Mouse (Mus musculus): ENCODE data around the gene Tec. TPM values are rescaled to one million over a fixed set of nuclear protein-coding genes. Genes with fewer than 3 reads are reported as not detected.

Tec gene
- polyA plus RNA-seq, 1 experiment from 2014 or later, result 10.0 TPM

DNA sequence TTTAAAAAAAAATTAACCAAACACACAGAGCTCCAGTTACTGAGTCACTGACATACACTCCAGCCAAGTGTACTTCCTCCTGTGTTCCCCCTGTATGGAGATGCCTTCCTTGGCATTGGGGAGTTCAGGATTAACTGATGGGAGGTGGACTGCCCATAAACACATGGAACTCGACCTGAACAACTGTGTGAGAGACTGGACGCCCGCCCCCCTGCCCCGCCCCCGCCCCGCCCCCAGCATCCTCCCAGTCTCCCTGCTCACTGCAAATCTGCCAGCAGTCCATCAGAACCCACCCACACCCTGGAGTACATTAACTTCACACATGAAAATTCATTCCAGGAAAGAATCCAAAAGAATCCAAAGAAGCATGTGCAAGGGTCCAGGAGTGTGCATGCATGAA is 76.5 kb downstream of the Tec start:
- Histone ChIP-seq H3K27ac (replicated peaks) (no peak overlapping the region), H3K9me3 (no peaks in the 10 kb centered on the region), H3K4me2 (no peak overlapping the region), H3K4me3 (no peak overlapping the region), H3K4me1 (replicated peaks) (peaks cover 3% of the 10 kb centered on the region; the same call in 1 of the 2 replicates), H3K27me3 (no peaks in the 10 kb centered on the region; the same call in 1 of the 2 replicates), H3K36me3 (no peaks in the 10 kb centered on the region), H3K9ac (no peak overlapping the region)
- 14% methylated on average over 6 of the region's 6 CpGs for WGBS
- no peak for ATAC-seq (ENCODE audit: low read depth)

DNA sequence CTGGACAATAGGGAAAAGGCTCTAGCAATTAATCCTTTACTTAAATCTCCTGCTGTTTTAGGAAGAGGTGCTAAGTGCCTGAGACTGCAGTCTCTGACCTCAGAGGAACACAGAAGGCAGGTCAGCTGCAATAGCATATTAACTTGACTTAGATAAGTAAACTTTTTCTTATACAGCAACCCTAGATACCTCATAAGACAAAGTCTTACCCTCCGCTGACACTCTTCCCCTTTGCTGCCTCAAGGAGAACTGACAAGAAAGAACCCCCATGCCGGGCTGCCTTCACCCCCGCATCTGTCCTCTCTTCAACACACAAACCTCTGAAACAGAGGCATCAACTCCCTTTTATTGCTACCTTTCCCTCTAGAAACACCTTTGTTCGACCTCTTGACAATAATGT is 76.9 kb downstream of the Tec start:
- H3K9me3 ChIP-seq, result no peaks in the 10 kb centered on the region
- H3K4me2 ChIP-seq, result no peak overlapping the region
- no peak for ATAC-seq (ENCODE audit: low read depth)
- H3K9ac ChIP-seq, result no peak overlapping the region
- H3K27me3 ChIP-seq, result no peaks in the 10 kb centered on the region; the same call in 1 of the 2 replicates
- no peak overlapping the region for H3K27ac ChIP-seq (replicated peaks)
- H3K4me3 ChIP-seq, result no peak overlapping the region
- 36% methylated on average over 4 of the region's 4 CpGs for WGBS
- H3K4me1 ChIP-seq (replicated peaks), result peaks cover 3% of the 10 kb centered on the region; the same call in 1 of the 2 replicates
- H3K36me3 ChIP-seq, result no peaks in the 10 kb centered on the region

DNA sequence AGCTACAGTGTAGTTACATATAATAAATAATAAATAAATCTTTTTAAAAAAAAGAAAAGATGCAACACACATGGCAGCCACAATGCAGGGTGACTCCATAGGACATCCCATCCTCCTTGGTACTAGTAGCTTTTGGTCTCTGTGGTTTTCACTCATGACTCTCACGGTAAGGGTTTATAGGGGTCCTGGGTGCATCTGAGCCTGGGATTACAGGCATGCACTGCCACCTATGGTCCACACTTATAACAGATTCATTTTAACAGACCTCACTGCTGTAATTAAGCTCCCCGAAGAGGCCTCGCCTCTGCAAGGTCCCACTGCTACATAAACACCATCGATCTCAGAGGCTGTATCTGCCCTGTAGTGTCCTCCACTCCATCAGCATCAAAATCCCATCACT is 82.8 kb downstream of the Tec start:
- no peak overlapping the region for H3K9ac ChIP-seq
- no peak for ATAC-seq (ENCODE audit: low read depth)
- no peak overlapping the region for H3K4me3 ChIP-seq
- H3K9me3 ChIP-seq, result no peaks in the 10 kb centered on the region
- no peak overlapping the region for H3K4me2 ChIP-seq
- no peaks in the 10 kb centered on the region for H3K36me3 ChIP-seq
- no peaks in the 10 kb centered on the region for H3K4me1 ChIP-seq (replicated peaks)
- 65% methylated on average over 4 of the region's 4 CpGs for WGBS
- H3K27me3 ChIP-seq, result no peaks in the 10 kb centered on the region
- no peak overlapping the region for H3K27ac ChIP-seq (replicated peaks)

DNA sequence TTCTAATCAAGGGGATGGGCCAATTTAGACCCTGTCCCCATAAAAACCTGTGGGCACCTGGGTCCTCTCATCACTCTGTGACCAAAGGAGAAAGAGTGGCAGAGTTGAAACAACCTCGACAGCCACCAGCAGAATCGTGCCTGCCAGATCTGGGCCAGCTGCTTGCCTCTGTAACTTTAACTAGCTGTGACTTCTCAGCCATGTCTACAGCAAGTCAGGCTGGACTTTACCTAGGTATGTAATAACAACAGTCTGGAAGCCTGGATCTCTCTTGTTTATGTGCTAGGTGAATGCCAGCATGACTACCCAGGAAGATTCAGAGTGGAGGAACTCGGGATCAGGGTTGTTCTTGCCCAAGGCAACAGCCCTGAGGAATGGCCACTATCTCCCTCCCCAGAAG is 83.6 kb downstream of the Tec start:
- H3K4me1 ChIP-seq (replicated peaks), result no peaks in the 10 kb centered on the region
- no peak overlapping the region for H3K27ac ChIP-seq (replicated peaks)
- H3K9me3 ChIP-seq, result no peaks in the 10 kb centered on the region
- no peak overlapping the region for H3K9ac ChIP-seq
- H3K36me3 ChIP-seq, result no peaks in the 10 kb centered on the region
- no peak overlapping the region for H3K4me2 ChIP-seq
- 81% methylated on average over 3 of the region's 3 CpGs for WGBS
- H3K27me3 ChIP-seq, result no peaks in the 10 kb centered on the region
- no peak for ATAC-seq (ENCODE audit: low read depth)
- no peak overlapping the region for H3K4me3 ChIP-seq

DNA sequence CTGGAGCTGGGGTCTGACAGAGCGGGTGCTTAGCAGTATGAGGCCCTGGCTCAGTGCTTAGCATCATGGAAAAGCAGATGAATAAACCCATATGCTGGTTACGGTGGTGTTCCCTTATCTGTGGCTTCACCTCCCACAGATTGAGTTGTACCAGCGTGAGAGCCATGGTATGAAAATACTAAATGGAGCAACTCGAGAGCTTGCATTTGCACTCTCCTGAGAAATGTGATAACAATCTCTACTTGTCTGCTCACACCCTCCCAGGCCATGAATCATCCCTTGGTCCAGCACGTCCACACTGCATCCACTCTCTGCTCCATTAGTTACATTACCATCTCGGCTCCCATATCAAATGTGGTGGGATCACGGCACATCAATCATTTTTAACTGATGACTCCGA is 84.3 kb downstream of the Tec start:
- no peaks in the 10 kb centered on the region for H3K27me3 ChIP-seq
- H3K9me3 ChIP-seq, result no peaks in the 10 kb centered on the region
- H3K4me1 ChIP-seq (replicated peaks), result no peaks in the 10 kb centered on the region
- 78% methylated on average over 8 of the region's 8 CpGs for WGBS
- H3K4me3 ChIP-seq, result no peak overlapping the region
- ATAC-seq (ENCODE audit: low read depth), result no peak
- no peak overlapping the region for H3K9ac ChIP-seq
- no peak overlapping the region for H3K27ac ChIP-seq (replicated peaks)
- H3K36me3 ChIP-seq, result no peaks in the 10 kb centered on the region
- no peak overlapping the region for H3K4me2 ChIP-seq

DNA sequence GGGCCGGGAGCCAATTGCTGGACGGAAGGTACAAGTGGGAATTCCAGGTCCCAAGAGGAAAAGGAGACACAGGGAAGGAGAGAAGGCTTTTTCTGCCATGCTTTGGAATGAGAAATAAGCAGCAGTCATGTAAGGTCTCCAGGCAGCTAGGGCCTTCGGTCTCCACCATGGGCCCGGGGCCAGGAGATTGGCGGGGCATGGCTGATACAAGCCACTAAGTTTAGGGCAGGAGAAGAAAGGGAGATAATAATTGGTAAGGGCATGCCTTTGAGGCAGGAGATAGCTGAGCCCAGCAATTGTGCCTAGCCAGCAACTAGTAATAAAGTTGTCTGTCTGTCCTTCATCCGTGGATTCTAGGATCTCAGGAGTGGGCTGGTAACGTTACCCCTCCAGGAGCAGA is 85.2 kb downstream of the Tec start:
- no peak for ATAC-seq (ENCODE audit: low read depth)
- Histone ChIP-seq H3K27me3 (no peaks in the 10 kb centered on the region), H3K9ac (no peak overlapping the region), H3K9me3 (no peaks in the 10 kb centered on the region), H3K4me3 (no peak overlapping the region), H3K36me3 (no peaks in the 10 kb centered on the region), H3K4me2 (no peak overlapping the region), H3K27ac (replicated peaks) (no peak overlapping the region), H3K4me1 (replicated peaks) (no peaks in the 10 kb centered on the region)
- 95% methylated on average over 7 of the region's 7 CpGs for WGBS

DNA sequence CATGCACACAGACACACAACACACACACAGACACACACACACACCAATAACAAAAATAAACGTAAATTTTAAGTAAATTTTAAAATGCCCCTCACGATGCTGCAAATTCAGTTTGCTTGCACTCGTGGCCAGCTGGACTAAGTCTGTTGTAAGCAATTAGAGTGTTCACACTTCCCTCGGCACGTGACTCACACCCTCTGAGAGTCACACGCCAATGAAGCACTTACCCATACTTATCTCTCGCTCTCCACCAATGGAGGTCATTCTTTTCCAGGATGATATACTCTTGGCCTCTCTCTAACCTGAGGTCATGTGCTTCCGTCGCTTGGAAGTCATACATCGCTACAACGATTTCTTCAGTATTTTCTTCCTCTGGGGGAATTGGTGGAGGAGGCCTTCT is 86.5 kb downstream of the Tec start:
- no peaks in the 10 kb centered on the region for H3K36me3 ChIP-seq
- H3K9ac ChIP-seq, result no peak overlapping the region
- H3K27ac ChIP-seq (replicated peaks), result no peak overlapping the region
- ATAC-seq (ENCODE audit: low read depth), result no peak
- H3K4me1 ChIP-seq (replicated peaks), result no peaks in the 10 kb centered on the region
- no peak overlapping the region for H3K4me3 ChIP-seq
- no peaks in the 10 kb centered on the region for H3K27me3 ChIP-seq
- H3K9me3 ChIP-seq, result no peaks in the 10 kb centered on the region
- 83% methylated on average over 11 of the region's 11 CpGs for WGBS
- no peak overlapping the region for H3K4me2 ChIP-seq

DNA sequence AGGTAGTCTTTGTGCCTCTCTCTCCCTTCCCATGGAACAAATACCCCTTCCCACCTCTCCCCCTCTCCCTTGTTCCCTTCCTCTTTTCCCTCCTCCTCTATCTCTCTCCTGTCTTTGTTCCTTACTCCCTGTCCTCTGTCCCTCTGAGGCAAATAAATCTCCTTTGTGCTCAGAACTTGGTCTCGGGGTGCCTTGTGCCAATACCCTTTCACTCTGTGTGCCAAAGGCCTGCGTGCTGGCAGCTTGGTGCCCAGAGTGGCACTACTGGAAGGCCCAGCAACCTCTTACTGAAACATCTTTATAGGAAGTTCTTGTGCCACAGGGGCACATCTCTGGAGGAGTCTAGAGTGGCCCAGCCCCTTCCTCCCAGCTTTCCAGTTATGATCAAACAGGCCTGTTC is 91.7 kb downstream of the Tec start:
- Histone ChIP-seq H3K9me3 (no peaks in the 10 kb centered on the region), H3K36me3 (no peaks in the 10 kb centered on the region), H3K4me1 (replicated peaks) (no peaks in the 10 kb centered on the region), H3K4me2 (no peak overlapping the region), H3K4me3 (no peak overlapping the region), H3K9ac (no peak overlapping the region), H3K27ac (replicated peaks) (no peak overlapping the region), H3K27me3 (no peaks in the 10 kb centered on the region)
- ATAC-seq (ENCODE audit: low read depth), result no peak
- WGBS, result 64% methylated on average over 2 of the region's 2 CpGs

DNA sequence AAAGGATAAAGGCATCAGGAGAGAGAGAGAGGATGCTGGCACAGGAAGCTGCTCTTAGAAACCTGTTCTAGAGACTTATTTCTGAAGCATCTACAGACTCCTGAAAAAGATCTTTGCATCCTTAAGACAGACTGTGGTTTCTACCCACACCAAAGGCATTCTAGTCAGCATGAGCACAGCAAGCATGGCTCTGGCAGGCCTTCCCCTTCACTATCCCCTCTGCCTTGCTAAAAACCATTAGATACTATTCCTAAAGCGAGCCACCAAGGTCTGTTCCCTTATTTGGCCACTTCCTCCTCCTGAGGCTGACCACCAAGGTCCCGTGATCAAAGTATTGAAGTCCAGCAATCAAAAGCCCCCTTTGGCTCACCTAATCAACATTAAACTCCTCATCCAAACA is 92.2 kb downstream of the Tec start:
- 85% methylated on average over 2 of the region's 2 CpGs for WGBS
- 0 out of 2 replicates have a peak, but pooled peaks cover 3% of the 10 kb centered on the region for H3K4me1 ChIP-seq (replicated peaks)
- ATAC-seq (ENCODE audit: low read depth), result no peak

DNA sequence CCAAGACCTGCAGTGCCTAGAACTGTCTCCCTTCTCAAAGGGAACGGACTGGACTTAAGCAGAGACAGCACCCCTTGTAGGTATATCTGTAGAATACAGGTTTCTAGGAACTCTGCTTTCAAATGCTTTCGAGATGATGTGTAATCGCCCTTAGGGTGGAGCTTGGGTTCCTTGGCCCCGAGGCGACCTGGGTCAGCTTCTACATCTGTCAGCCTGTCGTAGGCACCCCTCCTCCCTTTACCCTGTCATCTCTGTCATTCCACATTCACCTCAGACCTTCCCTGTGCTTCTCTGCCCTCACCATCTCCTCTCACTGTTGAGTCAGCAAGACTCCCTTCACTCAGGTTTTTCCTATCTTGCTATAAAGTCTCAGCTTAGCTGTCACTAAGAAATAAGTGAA is 98.4 kb downstream of the Tec start:
- 0 out of 2 replicates have a peak, but pooled peaks cover 3% of the 10 kb centered on the region for H3K4me1 ChIP-seq (replicated peaks)
- no peak overlapping the region for H3K4me2 ChIP-seq
- H3K36me3 ChIP-seq, result no peaks in the 10 kb centered on the region
- H3K27me3 ChIP-seq, result no peaks in the 10 kb centered on the region
- H3K4me3 ChIP-seq, result no peak overlapping the region
- ATAC-seq (ENCODE audit: low read depth), result no peak
- WGBS, result 75% methylated on average over 6 of the region's 6 CpGs
- no peaks in the 10 kb centered on the region for H3K9me3 ChIP-seq
- H3K27ac ChIP-seq (replicated peaks), result no peak overlapping the region
- H3K9ac ChIP-seq, result no peak overlapping the region

More for the DNA sequence above, 92.2 kb downstream of the Tec start:
- H3K9me3 ChIP-seq, result no peaks in the 10 kb centered on the region
- no peak overlapping the region for H3K4me2 ChIP-seq
- H3K4me3 ChIP-seq, result no peak overlapping the region
- H3K27me3 ChIP-seq, result no peaks in the 10 kb centered on the region
- H3K9ac ChIP-seq, result no peak overlapping the region
- no peaks in the 10 kb centered on the region for H3K36me3 ChIP-seq
- no peak overlapping the region for H3K27ac ChIP-seq (replicated peaks)

DNA sequence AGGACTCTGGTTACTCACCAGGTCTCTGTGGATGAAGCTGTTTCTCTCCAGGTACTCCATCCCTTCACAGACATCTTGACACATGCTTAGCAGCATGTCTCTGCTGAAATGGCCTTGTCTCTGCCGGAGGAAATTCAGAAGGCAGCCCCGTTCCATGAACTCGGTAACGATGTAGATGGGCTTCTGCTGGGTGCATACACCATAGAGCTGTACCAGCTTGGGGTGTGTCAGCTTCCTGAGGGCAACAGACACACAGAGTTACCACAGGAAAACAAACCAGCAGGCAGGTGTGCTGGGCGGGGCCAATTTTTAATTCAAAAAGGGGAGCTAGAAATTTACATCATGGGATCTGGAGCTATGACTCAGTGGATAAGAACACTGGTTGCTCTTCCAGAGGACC is 104.7 kb downstream of the Tec start:
- 92% methylated on average over 5 of the region's 5 CpGs for WGBS
- ATAC-seq (ENCODE audit: low read depth), result no peak
- H3K9me3 ChIP-seq, result no peaks in the 10 kb centered on the region
- H3K9ac ChIP-seq, result no peak overlapping the region
- H3K36me3 ChIP-seq, result no peaks in the 10 kb centered on the region
- H3K4me1 ChIP-seq (replicated peaks), result no peaks in the 10 kb centered on the region
- H3K4me2 ChIP-seq, result no peak overlapping the region
- H3K4me3 ChIP-seq, result no peak overlapping the region
- no peak overlapping the region for H3K27ac ChIP-seq (replicated peaks)
- no peaks in the 10 kb centered on the region for H3K27me3 ChIP-seq

DNA sequence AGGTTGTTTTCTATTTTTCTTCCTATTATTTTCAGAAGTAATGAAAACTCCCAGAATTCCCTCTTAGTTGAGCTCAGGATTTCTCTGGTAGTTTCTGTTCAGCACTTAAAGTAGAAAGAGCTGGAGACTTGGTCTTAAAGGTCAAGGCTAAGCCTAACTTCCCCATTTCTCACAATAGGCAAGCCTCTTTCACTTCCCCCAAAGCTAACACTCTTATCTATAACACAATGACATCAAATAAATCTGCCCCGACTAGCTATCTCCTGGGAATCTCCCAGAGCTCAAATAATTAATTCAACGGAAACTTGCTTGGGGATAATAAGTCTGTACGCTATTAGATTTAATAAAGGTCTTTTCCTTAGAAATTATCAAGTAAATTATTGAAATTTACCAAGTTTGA is 105.3 kb downstream of the Tec start:
- Histone ChIP-seq H3K27me3 (no peaks in the 10 kb centered on the region), H3K36me3 (no peaks in the 10 kb centered on the region), H3K9ac (no peak overlapping the region), H3K9me3 (no peaks in the 10 kb centered on the region), H3K4me3 (no peak overlapping the region), H3K4me1 (replicated peaks) (no peaks in the 10 kb centered on the region), H3K4me2 (no peak overlapping the region), H3K27ac (replicated peaks) (no peak overlapping the region)
- 75% methylated on average over 3 of the region's 3 CpGs for WGBS
- ATAC-seq (ENCODE audit: low read depth), result no peak

DNA sequence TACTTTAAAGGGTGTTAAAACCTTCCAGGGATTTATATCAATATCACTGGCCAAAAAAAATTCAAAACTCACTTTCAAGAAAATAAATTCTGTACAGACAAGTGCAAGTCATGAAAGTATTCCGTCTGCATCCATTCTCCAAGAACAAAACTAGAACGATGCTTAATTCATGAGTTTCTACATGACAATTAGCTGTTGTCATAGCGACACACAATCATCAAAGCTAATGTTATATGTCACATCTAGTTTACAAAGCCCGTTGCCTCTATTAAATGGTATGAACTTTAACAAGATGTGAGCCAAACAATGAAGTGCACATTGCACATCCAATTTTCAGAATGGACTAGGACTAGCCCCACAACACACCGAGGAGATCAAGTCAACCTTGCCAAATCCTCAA is 106.5 kb downstream of the Tec start:
- H3K4me1 ChIP-seq (replicated peaks), result no peaks in the 10 kb centered on the region
- H3K27ac ChIP-seq (replicated peaks), result no peak overlapping the region
- no peaks in the 10 kb centered on the region for H3K36me3 ChIP-seq
- no peak for ATAC-seq (ENCODE audit: low read depth)
- 51% methylated on average over 5 of the region's 5 CpGs for WGBS
- H3K4me2 ChIP-seq, result no peak overlapping the region
- no peaks in the 10 kb centered on the region for H3K9me3 ChIP-seq
- no peaks in the 10 kb centered on the region for H3K27me3 ChIP-seq
- H3K4me3 ChIP-seq, result no peak overlapping the region
- no peak overlapping the region for H3K9ac ChIP-seq
